Mouse (Mus musculus) Patski (cell line): Measurements from ENCODE around the gene Ppt1. TPM values are rescaled to one million over a fixed set of nuclear protein-coding genes. Genes with fewer than 3 reads are reported as not detected.
A peak's percentile ranks its signal among the peaks of the same experiment; 100 is the strongest.

Experiments used
- ATAC-seq: fragments of 100-300 bp; one replicate; pipeline ENCODE4 v1.8.0; 2021
- CTCF ChIA-PET: fragments of 350-600 bp; sonication (Branson Sonifier 250); formaldehyde crosslinking; loops from one replicate; lab custom pipeline; 2022; ENCODE audit warnings: inconsistent platforms; lab: Charles Lee
- POLR2A ChIA-PET: fragments of 350-600 bp; sonication (Branson Sonifier 250); formaldehyde crosslinking; loops from one replicate; lab custom pipeline; 2022; ENCODE audit warnings: antibody characterized with exemption, inconsistent platforms; lab: Charles Lee
- DNase-seq: peaks from one replicate; pipeline ENCODE4 v3.0.0-alpha.2; 2011; ENCODE audit warnings: low read depth, low spot score
- H3K27me3 ChIP-seq: fragments of 371-371 bp; one replicate; pipeline ENCODE4 v1.5.1; 2021
- CTCF ChIP-seq: fragments of 100-300 bp; IDR thresholded peaks from one replicate; pipeline ENCODE4 v1.5.1; 2021
- in situ Hi-C: fragments of 300-500 bp; cut with MboI; formaldehyde crosslinking; loops from 3 replicates; pipeline ENCODE4 v1.11.1; 2018; ENCODE audit warnings: low pct_unique_long_range_greater_than_20kb, mixed read lengths
- polyA plus RNA-seq: library from polyadenylated mRNA; unstranded; gene quantifications from one replicate; pipeline ENCODE4 v1.2.3, GENCODE M21; 2021

Ppt1 gene
- polyA plus RNA-seq, 1 experiment from 2014 or later: 103 TPM

GRCm38 (mm10) chr4:122837180-122837730 is 1.2 kb downstream of the Ppt1 start:
- peaks cover 3% of the 10 kb centered on the region for H3K27me3 ChIP-seq
- CTCF ChIA-PET: interaction anchor here (2.4 kb wide), 1 partner anchor 20 kb away, joined by 6 read pairs; no protein-coding TSS in a partner anchor
- POLR2A ChIA-PET: no interaction called here
- DNase-seq: no peak
- TF ChIP-seq CTCF: peak; percentile 36
- in situ Hi-C loops: no loop called here
- ATAC-seq: no peak

- peaks cover 3% of the 10 kb centered on the region for H3K27me3 ChIP-seq
- DNase-seq (no peak), ATAC-seq (no peak)
- TF ChIP-seq CTCF: no peak
- ChIA-PET POLR2A (no interaction called here), CTCF (interaction anchor here (2.4 kb wide), 1 partner anchor 20 kb away, joined by 6 read pairs; no protein-coding TSS in a partner anchor)
- in situ Hi-C loops: no loop called here
Observed at GRCm38 (mm10) chr4:122837994-122838393, 2.0 kb downstream of the Ppt1 start.

- ChIA-PET CTCF (interaction anchor here (2.4 kb wide), 1 partner anchor 19 kb away, joined by 6 read pairs; no protein-coding TSS in a partner anchor), POLR2A (no interaction called here)
- ATAC-seq (no peak), DNase-seq (no peak)
- in situ Hi-C loops: no loop called here
- no peak for TF ChIP-seq CTCF
- H3K27me3 ChIP-seq: no peaks in the 10 kb centered on the region
Observed at GRCm38 (mm10) chr4:122838416-122838815, 2.4 kb downstream of the Ppt1 start.

GRCm38 (mm10) chr4:122848150-122848621 is 12.1 kb downstream of the Ppt1 start:
- ATAC-seq: no peak
- in situ Hi-C loops: no loop called here
- TF ChIP-seq CTCF: no peak
- POLR2A ChIA-PET: no interaction called here
- no peaks in the 10 kb centered on the region for H3K27me3 ChIP-seq
- no peak for DNase-seq
- CTCF ChIA-PET: no interaction called here

GRCm38 (mm10) chr4:122851535-122851934 is 15.5 kb downstream of the Ppt1 start:
- POLR2A ChIA-PET: interaction anchor here (0.7 kb wide), 1 partner anchor 320 kb away, joined by 8 read pairs; no protein-coding TSS in a partner anchor
- DNase-seq (no peak), ATAC-seq (no peak)
- CTCF ChIA-PET: no interaction called here
- in situ Hi-C loops: no loop called here
- TF ChIP-seq CTCF: no peak
- H3K27me3 ChIP-seq: no peaks in the 10 kb centered on the region

- no peak for DNase-seq
- no peak for TF ChIP-seq CTCF
- CTCF ChIA-PET: no interaction called here
- ATAC-seq: no peak
- H3K27me3 ChIP-seq: no peaks in the 10 kb centered on the region
- POLR2A ChIA-PET: no interaction called here
- in situ Hi-C loops: no loop called here
Observed at GRCm38 (mm10) chr4:122853691-122854090, 17.6 kb downstream of the Ppt1 start.

GRCm38 (mm10) chr4:122854770-122855169 is 18.7 kb downstream of the Ppt1 start:
- in situ Hi-C loops: no loop called here
- CTCF ChIA-PET: no interaction called here
- DNase-seq: no peak

GRCm38 (mm10) chr4:122857909-122858308 is 21.9 kb downstream of the Ppt1 start:
- DNase-seq (no peak), ATAC-seq (no peak)
- no peaks in the 10 kb centered on the region for H3K27me3 ChIP-seq
- in situ Hi-C loops: no loop called here
- TF ChIP-seq CTCF: peak; percentile 24
- ChIA-PET CTCF (interaction anchor here (0.7 to 2.2 kb wide), 4 partner anchors 9 to 20 kb away, joined by 3 to 7 read pairs (median 4); no protein-coding TSS in a partner anchor), POLR2A (interaction anchor here (0.5 to 0.6 kb wide), 2 partner anchors 49 to 69 kb away, joined by 3 to 5 read pairs; no protein-coding TSS in a partner anchor)

More at GRCm38 (mm10) chr4:122854770-122855169, 18.7 kb downstream of the Ppt1 start:
- no peak for ATAC-seq
- H3K27me3 ChIP-seq: no peaks in the 10 kb centered on the region
- no peak for TF ChIP-seq CTCF
- POLR2A ChIA-PET: no interaction called here

GRCm38 (mm10) chr4:122859096-122859674 is 23.1 kb downstream of the Ppt1 start:
- no peak for ATAC-seq
- ChIA-PET CTCF (no interaction called here), POLR2A (no interaction called here)
- no peak for DNase-seq
- no peak for TF ChIP-seq CTCF
- in situ Hi-C loops: no loop called here
- no peaks in the 10 kb centered on the region for H3K27me3 ChIP-seq

- no peak for DNase-seq
- no peak for ATAC-seq
- ChIA-PET CTCF (interaction anchor here (1.0 to 1.2 kb wide), 3 partner anchors 13 to 27 kb away, joined by 3 to 4 read pairs (median 3); no protein-coding TSS in a partner anchor), POLR2A (no interaction called here)
- no peak for TF ChIP-seq CTCF
- in situ Hi-C loops: no loop called here
- no peaks in the 10 kb centered on the region for H3K27me3 ChIP-seq
Observed at GRCm38 (mm10) chr4:122861836-122862235, 25.8 kb downstream of the Ppt1 start.

GRCm38 (mm10) chr4:122868041-122868440 is 32.0 kb downstream of the Ppt1 start:
- in situ Hi-C loops: no loop called here
- CTCF ChIA-PET: no interaction called here
- no peak for DNase-seq
- H3K27me3 ChIP-seq: no peaks in the 10 kb centered on the region
- POLR2A ChIA-PET: no interaction called here
- no peak for ATAC-seq
- no peak for TF ChIP-seq CTCF
